In genomic region chr1:144316251-144316650, GRCm38 (mm10) we compare ENCODE assay signal across 16 mouse cellular contexts.
"Had no signal": no experiment of that assay in that cellular context is flagged by ENCODE, and none has a peak within 500 bp of the region (broad histone marks: within the 10 kb centered on the region; RNA-seq: fewer than 3 reads in every experiment).

No protein-coding gene starts in this region.

- H3K36me3 ChIP-seq: neural tube, embryonic 13.5 days; neural tube, embryonic 15.5 days; stomach, embryonic 15.5 days had no signal

- H3K9me3 ChIP-seq: neural tube, embryonic 13.5 days; neural tube, embryonic 15.5 days; stomach, embryonic 15.5 days had no signal

- H3K9ac ChIP-seq: neural tube, embryonic 13.5 days; neural tube, embryonic 15.5 days; stomach, embryonic 15.5 days had no signal

- H3K4me3 ChIP-seq: neural tube, embryonic 13.5 days; neural tube, embryonic 15.5 days; stomach, embryonic 15.5 days had no signal

- DNase-seq: retina, postnatal 1 day; right cerebral cortex, adult 18-20 months; right cerebral cortex, postnatal 14 days; right cerebral cortex, postnatal 25 days; right cerebral cortex, postnatal 4 days; spleen, adult 18-20 months; thymus, adult 18-20 months; thymus, adult 2 months; thymus, postnatal 14 days; thymus, postnatal 25 days; thymus, postnatal 36 days; thymus, postnatal 4 days had no signal

- H3K27me3 ChIP-seq: neural tube, embryonic 13.5 days; neural tube, embryonic 15.5 days; stomach, embryonic 15.5 days had no signal

- H3K4me1 ChIP-seq: neural tube, embryonic 13.5 days; neural tube, embryonic 15.5 days; stomach, embryonic 15.5 days had no signal

- H3K4me2 ChIP-seq: neural tube, embryonic 13.5 days; neural tube, embryonic 15.5 days; stomach, embryonic 15.5 days had no signal

- H3K27ac ChIP-seq: neural tube, embryonic 13.5 days; neural tube, embryonic 15.5 days; stomach, embryonic 15.5 days; stomach, postnatal 0 days had no signal
